Mouse (Mus musculus) CD4-positive, CD25-positive, alpha-beta regulatory T cell, adult 4 months (primary cell): ENCODE results near the gene Slc6a6. TPM values are rescaled to one million over a fixed set of nuclear protein-coding genes. Genes with fewer than 3 reads are reported as not detected.

ENCODE experiments used
- ATAC-seq: one replicate; pipeline ENCODE4 v1.8.0; 2017
- polyA plus RNA-seq, 2 experiments: library from polyadenylated mRNA; unstranded; fragments of 100-300 nt; shearing (Covaris generic); gene quantifications; one replicate each; pipeline ENCODE4 v1.2.1; 2017

Gene Slc6a6
- 10 to 100 TPM; 43.3 to 45.1 TPM for polyA plus RNA-seq

DNA sequence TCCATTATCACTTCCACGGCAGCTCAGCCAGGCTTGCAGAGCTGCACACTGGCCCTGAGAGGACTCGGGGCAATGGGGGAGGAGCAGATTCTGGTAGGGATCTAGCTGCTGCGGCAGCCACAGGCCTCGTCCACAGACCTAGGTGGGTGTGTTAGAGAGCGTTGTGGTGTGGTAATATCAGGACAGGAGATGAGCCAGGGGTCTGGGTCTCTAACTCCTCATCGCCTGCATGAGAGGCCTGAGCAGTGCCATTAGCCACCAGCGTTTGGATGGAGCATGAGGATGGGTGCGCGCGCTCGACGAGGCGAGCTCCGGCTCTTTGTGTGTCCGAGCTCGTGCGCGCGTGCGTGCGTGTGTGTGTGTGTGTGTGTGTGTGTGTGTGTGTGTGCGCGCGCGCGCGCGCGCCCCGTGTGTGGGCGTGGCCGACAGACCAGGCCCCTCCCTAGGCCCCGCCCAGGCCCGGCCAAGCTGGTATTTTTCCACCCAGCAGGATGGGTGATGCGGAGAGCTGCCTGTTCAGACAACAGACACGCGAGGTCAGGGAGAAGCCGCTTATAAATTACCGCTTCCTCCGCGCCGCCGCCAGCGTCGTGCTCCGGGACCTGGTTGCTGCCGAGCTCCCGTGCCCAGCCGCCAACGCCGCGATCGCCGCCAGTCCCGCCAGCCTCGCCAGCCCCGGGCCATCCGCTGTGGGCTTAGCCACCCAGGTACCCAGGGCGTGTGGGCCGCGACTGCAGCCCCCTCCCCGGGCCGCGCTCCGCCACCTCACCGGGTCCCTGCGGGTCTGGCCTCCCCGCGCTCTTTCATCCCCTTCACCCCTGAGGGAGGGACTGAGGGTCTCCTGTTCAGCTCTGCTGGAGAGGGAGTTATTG is at the start of gene Slc6a6:
Slc6a6 (plus strand) TSS at position 452 of the 872 bp plus-strand sequence.
- peak; percentile 65 for ATAC-seq

DNA sequence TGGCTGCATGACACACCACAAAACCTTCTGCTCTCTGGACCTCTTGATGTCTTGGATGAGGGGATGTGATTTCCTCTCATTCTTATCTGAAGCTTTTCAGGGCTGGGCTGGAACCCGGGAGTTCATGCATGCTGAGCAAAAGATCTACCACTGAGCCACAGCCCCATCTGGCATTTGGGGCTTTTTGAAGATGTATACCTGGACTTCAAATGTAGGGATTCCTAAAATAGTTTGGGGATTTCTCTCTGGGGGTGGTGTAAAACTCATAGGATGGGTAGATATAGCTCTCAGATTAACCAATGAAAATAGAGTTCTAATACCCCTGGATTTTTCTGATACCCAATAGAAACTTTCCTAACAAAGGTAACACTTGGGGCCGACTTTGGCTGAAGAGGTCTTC is 49.4 kb upstream of the Slc6a6 start:
- ATAC-seq = no peak

DNA sequence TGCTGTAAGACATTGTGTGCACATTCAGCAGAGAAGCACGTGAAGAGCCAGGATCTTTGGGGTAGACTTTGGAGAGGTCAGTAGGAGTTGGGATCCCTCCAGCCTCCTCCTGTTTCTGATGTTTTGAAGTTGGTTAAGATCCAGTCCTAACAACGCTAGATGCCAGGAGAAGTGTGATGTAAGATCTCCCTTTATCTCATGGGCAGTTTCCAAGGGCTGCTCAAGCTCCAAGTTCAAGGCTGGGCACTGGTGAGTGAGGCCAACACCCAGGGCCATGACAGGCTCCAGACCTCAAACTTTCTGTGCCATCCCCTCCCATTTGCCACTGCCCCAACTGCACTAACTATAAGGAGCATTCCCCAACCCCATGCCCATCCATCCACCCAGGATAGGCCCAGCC is 49.0 kb upstream of the Slc6a6 start:
- ATAC-seq = no peak

DNA sequence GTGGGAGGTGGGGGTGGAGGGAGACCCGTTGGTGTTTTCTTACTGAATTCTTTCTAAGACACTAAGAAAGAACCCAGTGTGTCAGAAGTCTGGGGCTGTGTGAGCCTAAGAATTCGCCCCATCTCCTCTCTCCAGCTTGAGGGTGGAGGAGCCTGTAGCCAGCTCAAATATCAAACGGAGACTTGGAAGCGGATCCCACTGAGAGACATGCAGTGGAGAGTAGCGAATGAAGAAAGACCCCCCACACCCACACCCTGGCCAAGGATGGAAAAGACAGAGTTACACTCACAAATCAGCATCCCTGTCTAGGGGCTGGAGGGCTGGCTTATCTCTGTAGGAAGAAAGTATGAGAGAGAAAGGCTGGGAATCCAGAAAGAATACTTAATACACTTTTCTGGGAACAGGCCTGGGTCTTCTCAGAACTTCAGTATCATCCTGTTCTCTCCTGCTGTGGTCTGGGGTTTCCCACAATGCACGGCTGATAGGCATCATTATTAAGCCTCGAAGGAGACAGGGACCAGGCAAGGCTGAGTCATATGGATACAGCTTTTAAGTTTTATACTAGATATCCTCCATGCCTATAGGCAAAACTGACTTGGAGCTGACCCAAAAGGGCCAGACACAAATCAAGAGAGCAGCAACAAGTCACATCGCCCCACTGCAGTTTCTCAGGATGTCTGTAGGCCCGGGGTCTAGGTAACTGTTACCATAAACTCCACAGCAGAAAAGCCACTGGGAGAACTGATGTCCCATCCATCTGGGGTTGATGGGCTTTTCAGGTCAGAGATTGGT is 45.5 kb upstream of the Slc6a6 start:
- ATAC-seq = no peak

DNA sequence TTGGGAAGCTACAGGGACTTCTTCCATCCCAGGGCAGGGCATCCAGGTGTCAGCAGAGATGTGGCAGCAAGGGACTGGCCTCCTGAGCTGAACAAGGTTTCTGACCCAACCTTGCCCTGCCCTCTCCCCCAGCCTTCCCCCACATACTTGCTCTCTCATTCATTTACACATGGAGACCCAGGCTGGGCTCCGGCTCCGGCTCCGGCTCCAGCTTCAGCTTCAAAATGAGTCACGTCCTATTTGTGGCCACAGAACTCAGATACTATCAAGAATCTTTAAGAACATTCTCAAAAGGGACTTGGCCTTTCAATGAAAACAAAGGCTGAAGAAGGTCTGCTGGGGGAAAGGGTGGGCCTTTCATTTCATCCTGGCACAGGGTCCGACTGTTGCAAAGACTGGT is 40.8 kb upstream of the Slc6a6 start:
- ATAC-seq = no peak

DNA sequence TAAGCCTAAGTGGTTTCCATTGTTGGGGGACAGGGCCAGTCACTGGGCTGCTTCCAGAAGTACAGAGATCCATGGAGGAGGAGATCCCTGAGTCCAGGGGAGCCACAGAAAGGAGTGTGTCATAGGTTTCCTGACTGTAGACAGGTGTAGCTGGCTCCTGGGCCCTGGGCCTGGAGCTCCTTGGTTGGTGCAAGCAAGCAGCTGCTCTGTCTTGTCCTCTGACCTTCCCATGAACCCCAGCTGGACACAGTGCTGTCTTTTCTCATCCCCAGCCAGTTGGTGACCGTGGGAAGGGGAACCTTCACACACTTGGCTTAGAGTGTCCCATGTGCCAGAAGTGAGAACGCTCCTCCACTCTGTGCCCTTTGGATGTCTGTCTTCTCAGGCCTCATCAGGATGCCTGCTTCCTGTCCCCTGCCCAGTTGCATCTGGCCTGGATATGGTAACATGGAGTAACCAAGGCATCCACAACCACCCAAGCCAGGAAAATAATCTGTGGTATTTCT is 40.4 kb upstream of the Slc6a6 start:
- ATAC-seq = no peak

DNA sequence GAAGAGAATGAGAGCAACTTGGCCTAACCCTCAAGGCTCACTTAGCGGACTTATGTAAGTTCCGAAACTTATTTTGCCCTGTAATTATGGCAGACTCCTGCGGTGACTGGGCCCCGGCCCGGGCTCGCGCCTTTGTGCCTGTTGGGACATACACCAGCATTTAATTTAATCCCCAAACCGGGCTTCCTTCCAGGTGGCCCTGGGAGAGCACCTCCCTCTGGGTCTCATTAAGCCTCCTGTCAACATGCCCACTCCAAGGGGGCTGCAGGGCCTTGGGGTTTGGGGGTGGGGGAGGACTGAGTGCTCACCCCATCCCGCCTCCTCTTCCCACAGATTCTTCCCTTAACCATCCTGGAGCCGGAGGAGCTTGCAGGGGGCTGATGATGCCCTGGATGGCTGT is 37.8 kb upstream of the Slc6a6 start:
- no peak for ATAC-seq

DNA sequence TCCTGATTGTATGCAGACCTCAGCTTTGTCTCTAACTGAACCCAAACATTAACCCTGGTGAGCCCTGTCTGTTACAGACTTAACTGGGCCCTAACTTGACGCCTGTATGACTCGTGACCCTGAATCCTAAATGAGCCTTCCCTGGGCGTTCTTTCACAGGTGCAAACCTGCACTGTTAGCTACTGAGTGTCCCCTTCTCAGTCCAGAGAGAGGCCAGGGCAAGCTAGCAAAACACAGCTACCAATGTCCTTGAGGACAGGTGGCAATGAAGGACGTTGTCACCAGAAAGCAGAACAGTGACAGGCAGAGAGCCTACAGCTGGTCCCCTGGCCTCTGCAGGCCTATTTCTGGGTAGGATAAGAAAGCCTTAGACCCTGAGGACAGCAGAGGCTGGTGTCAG is 37.0 kb upstream of the Slc6a6 start:
- no peak for ATAC-seq

DNA sequence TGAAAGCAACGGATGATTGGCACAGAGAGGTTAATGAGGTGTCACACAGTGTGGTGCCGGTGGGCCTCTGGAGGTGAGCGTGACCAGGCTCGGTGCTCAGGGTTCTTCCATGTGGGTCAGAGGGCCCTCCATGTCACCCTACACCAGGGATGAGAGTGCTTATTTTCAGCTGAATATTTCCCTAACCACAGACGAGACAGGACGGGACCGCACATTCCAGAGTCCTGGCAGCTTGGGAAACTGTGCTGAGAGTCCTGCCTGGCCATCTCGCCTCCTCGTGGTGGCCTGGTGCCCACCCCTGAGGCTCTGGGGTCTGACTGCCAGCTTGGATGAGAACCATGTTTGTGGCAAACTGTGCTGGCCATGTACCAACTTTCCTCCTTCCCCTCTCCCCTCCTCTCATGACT is 36.5 kb upstream of the Slc6a6 start:
- no peak for ATAC-seq

DNA sequence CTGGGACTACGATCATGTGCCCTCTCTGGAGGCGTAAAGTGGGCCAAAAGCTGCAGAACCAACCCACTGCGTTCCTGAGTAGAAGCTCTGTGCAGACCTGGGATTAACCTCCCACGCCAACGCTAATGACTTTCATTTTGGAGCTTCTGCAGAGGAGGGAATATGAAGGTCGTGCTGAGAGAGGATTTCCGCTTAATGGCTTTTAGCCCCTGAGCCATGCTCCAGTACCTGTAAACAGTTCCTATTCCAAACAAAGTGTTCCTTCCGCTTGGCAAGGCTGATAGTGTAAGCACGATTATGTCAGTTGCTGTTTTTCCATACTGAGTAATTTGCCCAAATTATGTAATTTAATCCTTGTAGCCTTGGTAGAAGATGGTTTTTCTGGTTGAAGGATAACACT is 33.6 kb upstream of the Slc6a6 start:
- ATAC-seq = no peak

DNA sequence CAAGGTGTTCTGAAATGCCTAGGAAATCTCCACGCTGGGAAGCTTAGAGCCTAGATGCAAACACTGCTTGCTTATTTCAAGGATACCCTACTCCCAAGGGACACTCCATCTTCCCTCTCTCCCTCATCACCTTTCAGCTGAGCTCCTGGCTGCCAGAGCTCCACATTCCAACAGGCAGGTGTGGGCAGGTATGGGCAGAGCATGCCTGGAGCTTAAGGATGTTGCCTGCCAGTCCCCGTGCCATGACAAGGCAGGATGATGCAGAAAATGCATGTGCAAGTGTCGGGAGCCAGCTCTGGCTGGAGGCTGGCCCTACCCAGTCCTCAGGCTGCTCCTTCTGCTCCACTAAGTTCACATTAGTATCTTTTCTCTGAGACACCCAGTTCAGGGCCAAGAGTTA is 31.6 kb upstream of the Slc6a6 start:
- ATAC-seq = no peak

DNA sequence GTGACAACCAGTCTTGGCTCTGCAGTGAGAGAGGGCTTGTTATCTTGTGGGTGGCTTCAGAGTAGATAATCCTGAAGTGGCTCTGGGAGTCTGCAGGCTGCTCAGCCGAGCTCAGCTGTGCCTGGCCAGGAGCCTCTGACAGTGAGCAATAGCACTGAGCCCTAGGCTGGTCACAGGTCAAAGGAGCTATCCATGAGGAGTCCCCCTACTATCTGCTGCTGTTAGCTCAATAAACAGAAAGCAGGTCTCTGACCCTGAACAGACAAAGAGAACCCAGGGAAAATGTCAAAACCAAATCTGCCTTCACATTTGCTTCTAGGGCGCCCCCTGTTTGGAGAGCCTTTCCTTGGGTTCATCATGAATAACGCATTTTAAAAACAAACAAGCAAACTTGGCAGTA is 28.6 kb upstream of the Slc6a6 start:
- no peak for ATAC-seq

DNA sequence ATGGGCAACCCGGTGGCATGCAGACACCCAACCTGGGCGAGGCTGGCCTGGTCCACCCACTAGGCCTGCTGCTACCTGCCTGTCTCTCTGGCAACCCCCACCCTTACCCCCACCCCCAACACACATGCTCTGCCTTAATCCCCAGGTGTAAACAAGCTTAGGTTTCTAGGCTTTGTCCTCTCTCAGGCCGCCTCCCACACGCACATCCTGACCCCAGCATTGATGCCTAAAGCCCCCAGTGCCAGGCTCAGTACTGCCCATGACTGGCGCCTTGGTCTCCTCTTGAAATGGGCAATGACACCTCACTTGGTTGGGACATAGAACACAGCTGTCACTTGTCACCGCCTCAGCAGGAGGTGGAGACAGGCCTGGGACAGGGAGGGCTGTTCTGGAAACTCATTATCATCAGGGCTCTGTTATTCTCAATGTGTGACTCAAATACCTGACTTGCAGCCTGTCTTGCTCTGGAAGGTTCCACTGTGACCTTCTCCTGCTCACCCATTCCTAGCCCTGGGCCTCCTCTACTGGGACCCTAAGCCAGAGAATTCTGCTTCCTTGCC is 27.9 kb upstream of the Slc6a6 start:
- ATAC-seq = no peak

DNA sequence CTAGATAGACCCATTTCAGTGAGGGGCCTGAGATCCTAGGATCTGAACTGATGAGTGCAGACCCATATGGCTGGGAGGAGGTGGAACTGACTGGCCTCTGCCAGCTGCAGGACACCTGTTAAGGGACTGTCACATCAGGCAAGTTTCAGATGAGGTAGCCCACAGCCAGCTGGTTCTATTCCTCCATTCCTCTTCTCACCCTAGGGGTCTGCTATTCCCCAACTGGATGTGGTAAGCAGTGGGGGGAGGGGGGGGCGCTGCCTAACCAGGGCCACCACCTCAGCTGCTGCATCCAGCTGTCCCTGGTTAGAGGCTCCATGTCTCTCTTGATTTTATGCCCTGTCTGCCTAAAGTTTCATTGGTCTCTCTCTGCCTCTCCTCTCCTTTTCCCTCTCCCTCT is 25.6 kb upstream of the Slc6a6 start:
- no peak for ATAC-seq

DNA sequence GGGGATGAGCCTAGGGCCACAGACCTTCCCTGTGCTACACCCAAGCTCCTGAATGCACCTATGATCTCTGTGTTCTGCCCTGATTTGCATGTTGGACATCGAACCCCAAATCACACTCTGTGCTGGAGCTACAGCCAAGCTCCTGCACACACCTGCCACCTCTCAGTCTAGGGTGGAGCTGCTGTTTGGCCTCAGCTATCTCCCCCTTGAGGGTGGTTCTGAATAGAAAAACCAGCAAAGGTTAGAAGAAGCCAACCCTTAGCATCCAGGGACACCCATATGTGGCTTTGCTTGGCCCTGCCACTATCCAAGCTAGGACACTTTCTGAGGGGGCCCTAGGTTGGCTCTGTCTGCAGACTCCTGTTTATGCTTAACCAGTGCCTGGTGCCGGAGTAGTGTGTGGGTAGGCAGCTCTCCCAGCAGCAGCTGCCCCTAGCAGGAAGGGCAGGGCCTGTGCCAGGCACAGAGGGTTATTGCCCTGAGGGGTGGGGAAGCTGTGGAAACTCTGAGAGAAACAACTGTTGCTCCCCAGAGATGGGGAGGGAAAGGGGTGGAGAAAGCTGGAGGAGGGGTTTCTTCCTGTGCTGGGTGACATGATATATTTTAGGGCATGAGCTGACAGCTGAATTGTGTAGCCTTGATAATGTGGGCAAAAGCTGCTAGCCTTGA is 23.9 kb upstream of the Slc6a6 start:
- ATAC-seq = peak; percentile 45

DNA sequence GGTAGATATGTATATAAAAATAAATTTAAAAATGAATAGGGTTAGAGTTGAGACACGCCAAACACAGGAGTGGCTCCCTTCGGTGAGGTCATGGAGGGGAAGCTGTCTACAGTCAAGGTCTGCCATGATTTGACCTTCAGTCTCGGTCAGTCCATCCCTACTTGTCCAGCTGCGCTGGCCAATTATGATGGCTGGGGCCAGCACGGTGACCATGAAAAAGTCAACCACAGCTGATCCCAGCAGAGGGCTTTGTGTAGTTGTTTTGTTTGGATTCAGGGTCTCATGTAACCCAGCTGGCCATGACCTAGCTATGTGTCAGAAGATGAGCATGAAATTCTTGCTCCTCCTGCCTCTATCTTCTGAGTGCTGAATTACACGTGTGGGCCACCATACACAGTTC is 21.6 kb upstream of the Slc6a6 start:
- no peak for ATAC-seq

DNA sequence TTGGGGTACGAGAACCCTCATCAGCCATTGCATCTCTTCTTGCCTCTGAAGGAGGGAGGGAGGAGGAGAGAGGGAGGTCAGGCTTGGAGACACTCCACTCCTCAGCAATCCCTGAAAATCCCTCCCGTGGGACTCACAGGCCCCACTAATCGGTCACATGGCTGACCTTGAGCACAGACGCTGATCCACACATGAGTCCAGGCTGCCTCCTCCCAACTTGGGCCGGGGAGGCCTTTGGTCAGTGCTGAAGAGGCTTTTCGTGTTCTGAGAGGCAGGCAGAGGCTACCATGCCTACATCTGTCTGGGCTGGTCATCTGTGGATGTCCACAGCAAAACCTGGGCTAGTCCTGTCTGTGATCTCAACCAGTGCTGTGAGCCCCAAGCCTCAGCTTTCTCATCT is 20.2 kb upstream of the Slc6a6 start:
- ATAC-seq = no peak

DNA sequence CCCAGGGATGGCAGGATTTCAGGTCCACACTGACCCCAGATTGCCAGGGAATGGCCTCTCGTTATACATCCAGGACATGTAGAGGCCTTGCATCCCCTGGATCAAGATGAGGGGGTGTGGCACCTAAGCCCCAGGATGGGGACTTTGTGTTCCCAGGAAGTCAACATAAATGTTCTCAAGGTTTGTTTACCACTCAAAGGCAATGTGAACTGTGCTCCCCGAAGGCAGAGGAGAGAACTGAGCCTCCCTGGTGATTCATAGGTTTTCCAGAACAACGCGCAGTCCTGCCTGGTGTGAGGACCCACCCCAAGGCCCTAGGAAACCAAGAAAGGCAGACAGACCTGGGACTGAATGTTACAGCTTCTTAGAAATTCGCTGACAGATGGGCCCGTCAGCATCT is 18.6 kb upstream of the Slc6a6 start:
- no peak for ATAC-seq

DNA sequence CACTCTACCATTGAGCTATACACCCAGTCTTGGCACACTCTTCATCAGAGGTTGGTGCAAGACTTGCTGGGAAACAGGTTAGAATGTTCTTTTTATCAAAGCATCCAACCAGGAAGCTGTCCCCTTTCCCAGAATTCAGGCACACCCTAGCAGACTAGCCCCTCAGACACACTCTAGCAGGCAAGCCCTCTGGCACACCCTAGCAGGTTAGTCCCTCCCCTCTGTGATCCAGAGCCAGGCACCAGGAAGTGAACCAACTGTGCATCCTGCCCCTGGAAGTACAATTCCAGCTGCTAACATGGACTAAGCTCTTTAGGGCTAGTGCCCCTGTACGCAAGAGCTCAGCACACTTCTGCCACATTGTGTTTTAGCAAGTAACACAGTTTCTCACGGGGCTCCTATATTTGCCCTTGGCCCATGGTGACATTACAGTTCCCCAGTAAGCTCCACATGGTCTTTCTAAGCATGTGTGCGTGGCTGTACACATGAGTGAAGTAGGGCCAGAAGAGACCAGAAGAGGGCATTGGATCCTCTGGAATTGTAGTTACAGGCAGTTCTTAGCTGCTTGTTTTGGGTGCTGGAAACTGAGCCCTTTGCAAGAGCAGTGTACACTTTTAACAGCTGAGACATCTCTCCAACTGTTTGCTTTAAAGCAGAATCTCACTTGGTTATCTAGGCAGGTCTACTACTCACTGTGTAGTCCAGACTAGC is 17.7 kb upstream of the Slc6a6 start:
- no peak for ATAC-seq

DNA sequence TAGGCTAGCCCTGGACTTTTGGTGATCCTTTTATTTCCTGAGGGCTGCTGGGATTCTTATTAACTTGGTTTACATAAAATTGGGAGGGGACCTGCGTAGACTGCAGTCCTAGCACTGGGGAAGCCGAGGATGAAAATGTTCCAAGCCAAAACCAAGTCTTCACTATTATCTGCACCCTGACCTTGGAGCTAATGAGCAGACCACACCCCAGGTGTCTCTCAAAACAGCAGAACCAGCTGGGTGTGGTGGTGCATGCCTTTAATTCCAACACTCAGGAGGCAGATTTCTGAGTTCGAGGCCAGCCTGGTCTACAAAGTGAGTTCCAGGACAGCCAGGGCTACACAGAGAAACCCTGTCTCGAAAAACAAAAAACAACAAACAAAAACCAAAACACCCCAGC is 16.7 kb upstream of the Slc6a6 start:
- ATAC-seq = no peak

DNA sequence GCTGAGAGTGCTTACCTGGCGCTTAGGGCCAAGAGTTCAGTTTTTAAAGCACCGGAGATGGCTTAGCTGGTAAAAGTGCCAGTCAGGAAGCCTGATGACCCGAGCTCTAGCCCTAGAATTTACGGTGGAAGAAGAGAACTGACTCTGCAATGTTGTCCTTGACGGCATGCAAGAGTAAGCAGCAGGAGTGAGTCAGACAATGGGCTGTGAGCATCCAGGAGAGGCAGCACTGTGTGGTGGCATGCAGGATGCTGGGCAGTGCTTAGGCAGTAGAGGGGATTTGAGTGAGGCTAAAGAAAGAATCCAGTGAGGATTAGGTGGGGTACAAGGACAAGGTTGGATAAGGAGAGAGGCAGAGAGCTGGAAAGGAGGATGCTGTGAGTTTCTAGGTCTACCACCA is 15.6 kb upstream of the Slc6a6 start:
- ATAC-seq = no peak

DNA sequence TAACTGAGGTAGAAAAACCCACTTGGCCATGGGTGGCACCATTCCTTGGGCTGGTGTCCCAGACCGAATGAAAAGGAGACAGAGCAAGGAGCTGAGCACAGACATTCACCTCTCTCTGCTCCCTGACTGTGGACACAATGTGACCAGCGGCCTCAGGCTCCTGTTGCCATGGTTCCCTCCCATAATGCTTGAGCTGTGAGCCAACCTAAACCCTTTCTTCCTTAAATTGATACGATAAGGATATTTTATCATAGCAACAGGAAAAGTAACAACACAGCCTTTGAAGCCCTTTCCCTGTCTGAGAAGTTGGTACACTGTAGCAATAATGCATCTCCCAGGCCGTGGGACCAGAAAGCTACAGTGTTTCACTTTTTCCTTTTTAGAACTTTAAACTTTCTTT is 14.6 kb upstream of the Slc6a6 start:
- ATAC-seq = no peak
